Mouse (Mus musculus) kidney, adult 2 months (tissue): ENCODE measurements at regions not wholly inside any gene's neighbourhood (a gene's known extent, or its start where the extent isn't known, plus 50 kb on each side); places are given as distances from the start of the nearest gene placed in this dataset.

Experiments used
- DNase-seq: peaks from one replicate; pipeline ENCODE4 v3.0.0; 2021
- H3K27ac ChIP-seq: fragments of 200-500 bp; 2 replicates; pipeline ENCODE4 v1.5.1; 2012; ENCODE audit warnings: low read depth, low read length, control low read depth, inconsistent platforms; ENCODE audit not compliant: insufficient read depth
- H3K27me3 ChIP-seq: fragments of 200-500 bp; replicated peaks from 2 replicates; pipeline ENCODE4 v1.6.1; 2012; ENCODE audit warnings: mild to moderate bottlenecking, moderate library complexity, low read length, inconsistent platforms; ENCODE audit not compliant: control insufficient read depth, insufficient read depth
- H3K36me3 ChIP-seq: fragments of 200-500 bp; 2 replicates; pipeline ENCODE4 v1.6.1; 2012; ENCODE audit warnings: mild to moderate bottlenecking, moderate library complexity, low read length, inconsistent platforms; ENCODE audit not compliant: control insufficient read depth, insufficient read depth
- H3K4me1 ChIP-seq: fragments of 200-500 bp; 2 replicates; pipeline ENCODE4 v1.6.1; 2011; ENCODE audit warnings: low read length; ENCODE audit not compliant: control insufficient read depth, insufficient read depth
- H3K4me3 ChIP-seq: fragments of 200-500 bp; 2 replicates; pipeline ENCODE4 v1.5.1; 2011; ENCODE audit warnings: mild to moderate bottlenecking, low read depth, low read length, control low read depth; ENCODE audit not compliant: insufficient read depth
- CTCF ChIP-seq: fragments of 200-500 bp; conservative IDR thresholded peaks from 2 replicates; pipeline ENCODE4 v1.5.1; 2011; ENCODE audit warnings: low read depth, mild to moderate bottlenecking, control low read depth, low read length, moderate library complexity, mixed read lengths; ENCODE audit not compliant: insufficient read depth, insufficient read length
- POLR2A ChIP-seq: fragments of 200-500 bp; IDR thresholded peaks from one replicate; pipeline ENCODE4 v1.6.1; 2011; ENCODE audit warnings: low read depth, low read length, control low read depth
- WGBS: fragments of 180-500 bp; shearing (Covaris S2); methylation state at CpG from one replicate; pipeline ENCODE4 v1.1.7; 2018; 5-methylcytosine and 5-hydroxymethylcytosine counted together

DNA sequence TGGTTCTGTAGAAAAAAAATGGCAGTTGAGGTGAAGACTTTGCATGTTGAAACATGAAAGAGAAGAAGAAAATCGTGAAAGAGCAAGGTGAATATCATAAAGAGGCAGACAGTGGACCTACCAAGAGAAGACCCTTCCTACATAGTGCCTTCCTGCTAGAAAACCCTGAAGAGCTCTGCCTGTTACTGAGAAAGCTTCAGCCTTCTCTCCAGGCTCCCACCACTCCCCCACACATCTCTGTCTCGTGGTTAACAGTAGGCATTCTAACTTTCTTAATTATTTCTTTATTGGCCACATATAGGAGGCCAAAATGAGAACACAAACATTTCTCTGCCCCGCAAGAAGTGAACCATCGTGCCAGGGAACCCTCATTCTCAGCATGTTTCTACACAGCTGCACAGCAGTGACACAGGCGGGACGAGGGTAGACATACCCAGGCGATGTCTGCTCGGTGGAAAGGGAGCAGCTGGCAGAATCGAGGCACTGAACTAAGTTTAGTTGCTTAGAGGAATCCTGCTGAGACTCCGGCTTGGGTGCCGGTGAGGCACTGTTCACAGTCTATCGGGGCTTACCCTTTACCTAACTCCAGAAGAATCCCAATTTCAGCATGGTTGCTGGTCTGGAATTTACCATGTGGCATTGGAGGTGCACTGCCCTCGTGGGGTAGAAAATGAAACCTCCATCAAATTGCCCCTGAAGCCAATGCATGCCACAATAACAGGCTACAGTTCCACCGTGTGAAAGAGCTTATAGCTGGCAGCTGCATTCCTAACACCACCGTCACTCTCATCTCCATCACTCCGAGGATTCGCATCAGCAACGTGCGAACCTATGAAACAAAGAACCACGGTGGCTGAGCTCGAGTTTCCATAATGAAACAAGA, 260.4 kb upstream of the Tsc22d2 start:
- H3K4me1 ChIP-seq, result no peaks in the 10 kb centered on the region
- WGBS, result 69% methylated on average over 21 of the region's 21 CpGs

DNA sequence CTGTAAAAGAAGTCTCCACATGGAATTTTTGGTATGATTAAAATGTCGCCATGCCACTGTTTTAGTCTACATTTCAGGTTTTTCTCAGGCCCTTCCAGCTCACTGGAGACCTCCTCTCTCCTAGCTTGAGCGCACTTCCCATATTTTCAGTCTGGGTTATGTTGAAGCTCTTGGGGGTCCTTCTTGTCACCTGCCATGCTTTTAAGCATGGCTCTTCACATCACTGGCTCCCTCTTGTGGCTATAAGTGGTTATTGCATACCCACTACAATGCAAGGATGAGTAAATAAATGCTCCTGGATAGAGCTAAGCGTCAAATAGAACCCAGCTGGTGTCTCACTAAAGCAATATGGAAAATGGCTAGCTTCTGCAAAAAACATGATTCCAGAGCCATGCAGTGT, 255.1 kb upstream of the Tsc22d2 start:
- DNase-seq, result peak; percentile 35
- Histone ChIP-seq H3K4me3 (no peak overlapping the region), H3K4me1 (no peaks in the 10 kb centered on the region; the same call in 1 of the 2 replicates), H3K36me3 (no peaks in the 10 kb centered on the region), H3K27me3 (no peaks in the 10 kb centered on the region), H3K27ac (no peak overlapping the region)
- TF ChIP-seq CTCF (peak; percentile 46), POLR2A (no peak)
- WGBS, result 56% methylated on average over 3 of the region's 3 CpGs

More for the DNA sequence above, 260.4 kb upstream of the Tsc22d2 start:
- no peak overlapping the region for H3K4me3 ChIP-seq
- TF ChIP-seq POLR2A (no peak), CTCF (no peak)
- H3K36me3 ChIP-seq, result no peaks in the 10 kb centered on the region
- DNase-seq, result no peak
- H3K27ac ChIP-seq, result no peak overlapping the region
- no peaks in the 10 kb centered on the region for H3K27me3 ChIP-seq

DNA sequence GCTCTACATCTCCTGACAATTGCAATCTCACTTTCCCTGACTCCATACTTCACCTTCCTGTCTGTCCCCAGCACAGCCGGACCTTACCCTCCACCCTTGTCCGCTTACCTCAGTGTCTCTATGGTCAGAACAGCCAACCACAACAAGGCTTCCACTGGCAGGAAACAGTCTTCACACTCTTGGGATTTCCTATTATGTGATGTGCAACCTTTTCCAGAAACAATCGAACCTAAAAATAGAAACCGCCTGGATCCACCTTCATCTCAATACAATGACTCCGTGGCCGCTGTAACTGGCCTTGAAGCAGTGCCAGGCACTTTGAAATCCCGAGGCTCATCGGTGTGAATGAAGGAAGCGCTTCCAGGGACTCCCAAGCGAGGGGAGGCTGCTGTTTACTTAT, 252.3 kb upstream of the Tsc22d2 start:
- H3K27ac ChIP-seq, result no peak overlapping the region; the same call in 1 of the 2 replicates
- 53% methylated on average over 10 of the region's 10 CpGs for WGBS

DNA sequence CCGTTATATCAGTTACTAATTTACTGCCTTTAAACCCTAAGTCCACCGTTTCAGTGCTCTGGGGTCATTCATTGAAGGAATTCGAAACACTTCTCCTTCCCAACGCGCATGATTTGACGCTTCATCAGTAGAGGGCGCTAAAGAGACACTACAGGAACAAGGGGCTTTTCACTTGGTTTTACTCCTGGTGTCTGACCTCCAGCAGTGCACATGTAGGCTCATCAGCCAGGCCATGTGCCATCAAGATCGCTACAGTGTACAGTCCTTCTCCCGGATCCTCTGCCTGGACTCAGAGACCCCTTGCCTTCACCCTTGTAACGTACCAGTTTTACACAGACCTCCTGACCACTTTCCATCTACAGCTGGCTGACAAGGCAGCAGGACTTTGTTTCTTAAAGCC, 250.7 kb upstream of the Tsc22d2 start:
- Histone ChIP-seq H3K27me3 (no peaks in the 10 kb centered on the region), H3K36me3 (no peaks in the 10 kb centered on the region), H3K27ac (no peak overlapping the region), H3K4me1 (no peaks in the 10 kb centered on the region; the same call in 1 of the 2 replicates), H3K4me3 (no peak overlapping the region)
- TF ChIP-seq CTCF (peak; percentile 84), POLR2A (no peak)
- peak; percentile 79 for DNase-seq
- WGBS, result 7% methylated on average over 10 of the region's 10 CpGs

More for the DNA sequence above, 252.3 kb upstream of the Tsc22d2 start:
- no peak overlapping the region for H3K4me3 ChIP-seq
- no peaks in the 10 kb centered on the region for H3K27me3 ChIP-seq
- DNase-seq, result peak; percentile 73
- TF ChIP-seq CTCF (no peak), POLR2A (no peak)
- no peaks in the 10 kb centered on the region; the same call in 1 of the 2 replicates for H3K4me1 ChIP-seq
- no peaks in the 10 kb centered on the region for H3K36me3 ChIP-seq

DNA sequence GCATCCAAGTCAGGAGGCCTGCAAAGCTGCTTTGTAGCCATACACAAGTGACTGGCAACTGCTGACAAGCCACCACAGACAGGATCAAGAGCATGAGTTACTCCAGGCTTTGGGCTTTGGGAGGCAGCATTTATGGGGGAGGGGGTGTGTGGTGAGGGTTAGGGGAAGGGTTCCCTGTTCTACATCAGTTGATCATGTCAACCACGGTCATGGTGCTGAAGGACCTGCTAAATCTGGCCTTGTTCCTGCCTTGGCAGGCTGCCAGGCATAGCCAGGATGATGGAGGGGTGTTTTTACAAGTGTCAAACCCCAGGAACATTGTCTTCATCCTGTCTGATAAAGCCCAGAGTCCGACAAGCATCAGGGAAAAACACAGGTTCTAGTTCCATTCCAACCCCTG, 247.9 kb upstream of the Tsc22d2 start:
- DNase-seq, result no peak
- no peak for TF ChIP-seq POLR2A
- no peak for TF ChIP-seq CTCF
- Histone ChIP-seq H3K27ac (no peak overlapping the region), H3K27me3 (no peaks in the 10 kb centered on the region), H3K4me3 (no peak overlapping the region), H3K36me3 (no peaks in the 10 kb centered on the region), H3K4me1 (no peaks in the 10 kb centered on the region; the same call in 1 of the 2 replicates)
- WGBS, result 33% methylated on average over 2 of the region's 2 CpGs

DNA sequence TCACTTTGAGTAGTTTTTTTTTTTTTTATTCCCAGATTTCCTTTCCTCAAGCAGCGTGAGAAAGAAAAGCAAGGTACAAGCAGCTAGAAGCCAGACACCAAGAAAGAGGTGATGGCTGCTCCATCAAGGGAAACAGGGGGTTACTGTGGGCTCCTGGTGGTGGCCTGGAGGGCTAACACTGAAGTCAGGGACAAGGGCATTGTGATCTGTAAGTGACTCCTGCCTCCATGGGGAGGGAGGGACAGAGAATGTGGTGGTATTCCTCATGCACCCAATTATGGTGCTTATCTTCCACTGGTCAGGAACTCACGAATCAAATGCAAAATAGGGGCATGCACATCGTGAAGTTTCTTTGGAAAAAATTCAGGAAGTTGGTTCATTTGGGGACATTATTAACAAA, 247.4 kb upstream of the Tsc22d2 start:
- WGBS, result 73% methylated on average over 3 of the region's 3 CpGs
- Histone ChIP-seq H3K36me3 (no peaks in the 10 kb centered on the region), H3K27me3 (no peaks in the 10 kb centered on the region), H3K27ac (no peak overlapping the region), H3K4me3 (no peak overlapping the region), H3K4me1 (no peaks in the 10 kb centered on the region; the same call in 1 of the 2 replicates)
- no peak for DNase-seq
- TF ChIP-seq POLR2A (no peak), CTCF (no peak)

DNA sequence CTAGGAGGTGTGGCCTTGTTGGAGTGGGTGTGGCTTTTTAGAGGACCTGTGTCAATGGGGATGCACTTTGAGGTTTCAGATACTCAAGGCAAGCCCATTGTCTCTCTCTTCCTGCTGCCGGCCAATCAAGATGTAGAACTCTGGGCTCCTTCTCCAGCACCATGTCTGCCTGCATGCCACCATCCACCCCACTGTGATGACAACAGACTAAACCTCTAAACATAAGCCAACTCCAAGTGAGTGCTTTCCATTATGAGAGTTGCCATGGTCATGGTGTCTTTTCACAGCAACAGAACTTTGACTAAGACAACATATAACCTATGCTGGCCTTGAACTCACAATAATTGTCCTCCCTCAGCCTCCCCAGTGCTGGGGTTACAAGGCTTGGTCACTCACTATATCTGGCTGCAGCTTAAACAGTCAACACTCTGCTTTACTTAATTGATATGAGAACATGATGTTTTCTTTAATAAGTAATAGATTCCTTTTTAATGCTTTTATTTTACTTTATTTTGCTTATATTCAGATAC, 246.7 kb upstream of the Tsc22d2 start:
- H3K27ac ChIP-seq, result no peak overlapping the region
- TF ChIP-seq CTCF (no peak), POLR2A (no peak)
- H3K4me3 ChIP-seq, result no peak overlapping the region
- H3K4me1 ChIP-seq, result no peaks in the 10 kb centered on the region; the same call in 1 of the 2 replicates
- no peak for DNase-seq
- WGBS, result 100% methylated on average over 1 of the region's 1 CpGs
- no peaks in the 10 kb centered on the region for H3K27me3 ChIP-seq
- H3K36me3 ChIP-seq, result no peaks in the 10 kb centered on the region
